Mouse (Mus musculus) intestine, embryonic 16.5 days (tissue): ENCODE measurements at regions not wholly inside any gene's neighbourhood (a gene's known extent, or its start where the extent isn't known, plus 50 kb on each side); places are given as distances from the start of the nearest gene placed in this dataset.

Experiments
- ATAC-seq: fragments of 200-750 bp; cut with Nextera tagmentation; 2 replicates; pipeline ENCODE4 v1.8.0; 2017; ENCODE audit warnings: moderate TSS enrichment, moderate library complexity
- H3K27ac ChIP-seq: fragments of 300-500 bp; sonication (generic); 2 replicates; pipeline ENCODE4 v1.5.1; 2014; ENCODE audit warnings: mild to moderate bottlenecking, low read length
- H3K27me3 ChIP-seq: fragments of 300-500 bp; sonication (generic); replicated peaks from 2 replicates; pipeline ENCODE4 v1.6.1; 2014; ENCODE audit warnings: low read length, control low read depth, mixed read lengths; ENCODE audit not compliant: control insufficient read depth, insufficient read depth
- H3K36me3 ChIP-seq: fragments of 300-500 bp; sonication (generic); 2 replicates; pipeline ENCODE4 v1.6.1; 2014; ENCODE audit warnings: low read length, control low read depth; ENCODE audit not compliant: control insufficient read depth, insufficient read depth
- H3K4me1 ChIP-seq: fragments of 300-500 bp; sonication (generic); 2 replicates; pipeline ENCODE4 v1.6.1; 2014; ENCODE audit warnings: low read length, control low read depth, mixed read lengths; ENCODE audit not compliant: control insufficient read depth, insufficient read depth
- H3K4me2 ChIP-seq: fragments of 300-500 bp; sonication (generic); 2 replicates; pipeline ENCODE4 v1.6.1; 2014; ENCODE audit warnings: low read depth, low read length, control low read depth
- H3K4me3 ChIP-seq: fragments of 300-500 bp; sonication (generic); 2 replicates; pipeline ENCODE4 v1.5.1; 2014; ENCODE audit warnings: mild to moderate bottlenecking, low read length
- H3K9ac ChIP-seq: fragments of 300-500 bp; sonication (generic); 2 replicates; pipeline ENCODE4 v1.6.1; 2014; ENCODE audit warnings: low read depth, low read length
- H3K9me3 ChIP-seq: fragments of 300-500 bp; sonication (generic); 2 replicates; pipeline ENCODE4 v1.6.1; 2016; ENCODE audit warnings: low read length, control low read depth; ENCODE audit not compliant: control insufficient read depth
- WGBS: fragments of 180-500 bp; shearing (Covaris S2); extraction: QIAGEN DNeasy Blood & Tissue Kit; methylation state at CpG from one replicate; pipeline ENCODE4 v1.1.7; 2014; 5-methylcytosine and 5-hydroxymethylcytosine counted together

- H3K4me3 ChIP-seq, result no peak overlapping the region
- H3K9me3 ChIP-seq, result 0 out of 2 replicates have a peak, but pooled peaks cover 2% of the 10 kb centered on the region
- no peaks in the 10 kb centered on the region for H3K36me3 ChIP-seq
- no peaks in the 10 kb centered on the region for H3K27me3 ChIP-seq
- H3K4me2 ChIP-seq, result no peak overlapping the region
- WGBS, result 27% methylated on average over 11 of the region's 11 CpGs
- H3K4me1 ChIP-seq, result 0 out of 2 replicates have a peak, but pooled peaks cover 2% of the 10 kb centered on the region
- no peak overlapping the region for H3K27ac ChIP-seq
- no peak for ATAC-seq
- H3K9ac ChIP-seq, result no peak overlapping the region
Measured at GRCm38 (mm10) chr1:89245202-89246003, 175.2 kb downstream of the Sh3bp4 start.

DNA sequence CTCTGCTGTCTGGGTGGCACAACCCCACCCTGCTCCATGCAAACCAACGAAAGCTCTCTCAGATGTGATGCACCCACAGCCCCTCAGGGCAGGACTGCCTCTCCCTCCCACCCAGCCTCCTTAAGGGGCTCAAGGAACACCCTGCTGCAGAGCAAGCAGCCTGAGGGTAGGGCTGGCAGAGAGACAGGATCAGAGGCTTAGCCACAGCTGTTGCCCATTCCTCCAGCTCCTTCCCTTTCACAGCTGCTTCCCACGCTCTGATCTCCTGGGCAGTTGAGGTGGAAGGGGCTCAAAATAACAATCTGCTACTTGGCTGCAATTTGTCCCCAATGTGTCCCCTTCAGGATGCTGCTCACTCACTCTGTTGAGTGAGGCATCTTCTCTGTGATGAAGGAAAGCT is 181.5 kb downstream of the Sh3bp4 start:
- H3K9me3 ChIP-seq, result 0 out of 2 replicates have a peak, but pooled peaks cover 2% of the 10 kb centered on the region
- no peaks in the 10 kb centered on the region for H3K4me1 ChIP-seq
- H3K9ac ChIP-seq, result no peak overlapping the region
- no peaks in the 10 kb centered on the region for H3K27me3 ChIP-seq
- no peak for ATAC-seq
- H3K4me3 ChIP-seq, result no peak overlapping the region
- no peaks in the 10 kb centered on the region for H3K36me3 ChIP-seq
- no peak overlapping the region for H3K27ac ChIP-seq
- H3K4me2 ChIP-seq, result no peak overlapping the region
- 35% methylated on average over 2 of the region's 2 CpGs for WGBS

- ATAC-seq, result no peak
Measured at GRCm38 (mm10) chr1:89252528-89252927, 182.3 kb downstream of the Sh3bp4 start.

GRCm38 (mm10) chr1:89257945-89258344 is 187.7 kb downstream of the Sh3bp4 start:
- Histone ChIP-seq H3K27ac (no peak overlapping the region), H3K4me3 (no peak overlapping the region), H3K9ac (no peak overlapping the region), H3K27me3 (no peaks in the 10 kb centered on the region), H3K4me1 (no peaks in the 10 kb centered on the region), H3K9me3 (no peaks in the 10 kb centered on the region), H3K4me2 (no peak overlapping the region), H3K36me3 (no peaks in the 10 kb centered on the region)
- 74% methylated on average over 5 of the region's 5 CpGs for WGBS
- ATAC-seq, result no peak

More at GRCm38 (mm10) chr1:89252528-89252927, 182.3 kb downstream of the Sh3bp4 start:
- H3K9me3 ChIP-seq, result 0 out of 2 replicates have a peak, but pooled peaks cover 2% of the 10 kb centered on the region
- no peaks in the 10 kb centered on the region for H3K4me1 ChIP-seq
- WGBS, result 85% methylated on average over 7 of the region's 7 CpGs
- no peak overlapping the region for H3K9ac ChIP-seq
- H3K4me3 ChIP-seq, result no peak overlapping the region
- no peak overlapping the region for H3K27ac ChIP-seq
- H3K36me3 ChIP-seq, result no peaks in the 10 kb centered on the region
- no peaks in the 10 kb centered on the region for H3K27me3 ChIP-seq
- no peak overlapping the region for H3K4me2 ChIP-seq

- ATAC-seq, result no peak
- Histone ChIP-seq H3K4me3 (no peak overlapping the region), H3K27me3 (no peaks in the 10 kb centered on the region), H3K36me3 (no peaks in the 10 kb centered on the region), H3K4me2 (no peak overlapping the region), H3K27ac (no peak overlapping the region), H3K9me3 (no peaks in the 10 kb centered on the region), H3K9ac (no peak overlapping the region), H3K4me1 (no peaks in the 10 kb centered on the region)
- 72% methylated on average over 4 of the region's 4 CpGs for WGBS
Measured at GRCm38 (mm10) chr1:89265771-89266170, 188.8 kb upstream of the Agap1 start.

GRCm38 (mm10) chr1:89268806-89269205 is 185.8 kb upstream of the Agap1 start:
- WGBS, result 60% methylated on average over 2 of the region's 2 CpGs
- Histone ChIP-seq H3K27ac (no peak overlapping the region), H3K4me3 (no peak overlapping the region), H3K4me1 (no peaks in the 10 kb centered on the region), H3K27me3 (no peaks in the 10 kb centered on the region), H3K9ac (no peak overlapping the region), H3K36me3 (no peaks in the 10 kb centered on the region), H3K9me3 (no peaks in the 10 kb centered on the region), H3K4me2 (no peak overlapping the region)
- no peak for ATAC-seq

- Histone ChIP-seq H3K36me3 (no peaks in the 10 kb centered on the region), H3K27me3 (no peaks in the 10 kb centered on the region), H3K4me1 (no peaks in the 10 kb centered on the region), H3K9ac (no peak overlapping the region), H3K9me3 (no peaks in the 10 kb centered on the region), H3K27ac (no peak overlapping the region), H3K4me3 (no peak overlapping the region), H3K4me2 (no peak overlapping the region)
- WGBS, result 54% methylated on average over 8 of the region's 8 CpGs
- no peak for ATAC-seq
Measured at GRCm38 (mm10) chr1:89271743-89272142, 182.9 kb upstream of the Agap1 start.

- 65% methylated on average over 10 of the region's 10 CpGs for WGBS
- Histone ChIP-seq H3K36me3 (no peaks in the 10 kb centered on the region), H3K4me2 (no peak overlapping the region), H3K9me3 (no peaks in the 10 kb centered on the region), H3K27ac (no peak overlapping the region), H3K4me1 (no peaks in the 10 kb centered on the region), H3K9ac (no peak overlapping the region), H3K4me3 (no peak overlapping the region), H3K27me3 (no peaks in the 10 kb centered on the region)
- no peak for ATAC-seq
Measured at GRCm38 (mm10) chr1:89273021-89273420, 181.6 kb upstream of the Agap1 start.

- WGBS, result 91% methylated on average over 10 of the region's 10 CpGs
- no peak for ATAC-seq
- H3K4me3 ChIP-seq, result no peak overlapping the region
- no peak overlapping the region for H3K9ac ChIP-seq
- H3K36me3 ChIP-seq, result no peaks in the 10 kb centered on the region
- H3K27ac ChIP-seq, result no peak overlapping the region
- no peaks in the 10 kb centered on the region for H3K27me3 ChIP-seq
- no peaks in the 10 kb centered on the region for H3K9me3 ChIP-seq
- H3K4me1 ChIP-seq, result no peaks in the 10 kb centered on the region
- H3K4me2 ChIP-seq, result no peak overlapping the region
Measured at GRCm38 (mm10) chr1:89273786-89274362, 180.7 kb upstream of the Agap1 start.
